Mouse (Mus musculus) C2C12 (cell line): ENCODE measurements around the gene Prkab1.

ENCODE experiments used
- CEBPB ChIP-seq: IDR thresholded peaks from one replicate; pipeline ENCODE4 v1.6.1; 2011; ENCODE audit warnings: low read depth, mild to moderate bottlenecking, control low read depth, moderate library complexity
- CTCF ChIP-seq: IDR thresholded peaks from one replicate; pipeline ENCODE4 v1.5.1; 2011; ENCODE audit not compliant: control insufficient read depth, insufficient read depth, insufficient read length
- MYOG ChIP-seq: IDR thresholded peaks from one replicate; pipeline ENCODE4 v1.6.1; 2011; ENCODE audit not compliant: control insufficient read depth, insufficient read length; ENCODE audit errors: extremely low read depth
- USF1 ChIP-seq: IDR thresholded peaks from one replicate; pipeline ENCODE4 v1.6.1; 2011; ENCODE audit warnings: low read depth, mild to moderate bottlenecking, control low read depth, moderate library complexity

- no peak for TF ChIP-seq MYOG
- TF ChIP-seq CTCF = no peak
- no peak for TF ChIP-seq USF1
- TF ChIP-seq CEBPB = no peak
These were observed 11.8 kb downstream of the Prkab1 start for GRCm38 (mm10) chr5:116012503-116012902.
